Mouse (Mus musculus) hindbrain, embryonic 11.5 days (tissue): ENCODE results near the gene Smad3. TPM values are rescaled to one million over a fixed set of nuclear protein-coding genes. Genes with fewer than 3 reads are reported as not detected.

Experiments
- ATAC-seq: fragments of 200-750 bp; cut with Nextera tagmentation; 2 replicates; pipeline ENCODE4 v1.8.0; 2017; ENCODE audit warnings: mild to moderate bottlenecking, moderate TSS enrichment, moderate library complexity; ENCODE audit not compliant: low FRiP score
- DNase-seq: peaks from one replicate; pipeline ENCODE4 v3.0.0-alpha.2; 2015; ENCODE audit warnings: low spot score
- H3K27ac ChIP-seq: fragments of 300-500 bp; sonication (generic); 2 replicates; pipeline ENCODE4 v1.5.1; 2014; ENCODE audit warnings: mild to moderate bottlenecking, low read depth, low read length
- H3K27me3 ChIP-seq: fragments of 300-500 bp; sonication (generic); 2 replicates; pipeline ENCODE4 v1.6.1; 2014; ENCODE audit warnings: mild to moderate bottlenecking, low read length, moderate library complexity, mixed read lengths; ENCODE audit not compliant: control insufficient read depth, insufficient read depth
- H3K36me3 ChIP-seq: fragments of 300-500 bp; sonication (generic); 2 replicates; pipeline ENCODE4 v1.6.1; 2014; ENCODE audit warnings: mild to moderate bottlenecking, low read length, moderate library complexity, mixed read lengths; ENCODE audit not compliant: control insufficient read depth, insufficient read depth
- H3K4me1 ChIP-seq: fragments of 300-500 bp; sonication (generic); replicated peaks from 2 replicates; pipeline ENCODE4 v1.6.1; 2014; ENCODE audit warnings: low read length, mixed read lengths; ENCODE audit not compliant: control insufficient read depth, insufficient read depth
- H3K4me2 ChIP-seq: fragments of 300-500 bp; sonication (generic); replicated peaks from 2 replicates; pipeline ENCODE4 v1.6.1; 2014; ENCODE audit warnings: mild to moderate bottlenecking, low read depth, low read length
- H3K4me3 ChIP-seq: fragments of 300-500 bp; sonication (generic); 2 replicates; pipeline ENCODE4 v1.5.1; 2014; ENCODE audit warnings: low read depth, low read length
- H3K9ac ChIP-seq: fragments of 300-500 bp; sonication (generic); 2 replicates; pipeline ENCODE4 v1.6.1; 2014; ENCODE audit warnings: low read depth, low read length
- H3K9me3 ChIP-seq: fragments of 300-500 bp; sonication (generic); 2 replicates; pipeline ENCODE4 v1.6.1; 2016; ENCODE audit warnings: low read length; ENCODE audit not compliant: control insufficient read depth
- WGBS: fragments of 180-500 bp; shearing (Covaris S2); extraction: QIAGEN DNeasy Blood & Tissue Kit; methylation state at CpG from one replicate; pipeline ENCODE4 v1.1.7; 2014; 5-methylcytosine and 5-hydroxymethylcytosine counted together
- polyA plus RNA-seq: library from polyadenylated mRNA; unstranded; fragments of >200 nt; fragmentation: Nextera tagmentation; extraction: Ambion mirVana; gene quantifications from 2 replicates; pipeline ENCODE4 v1.2.1, GENCODE M21; 2014

The Smad3 gene
- polyA plus RNA-seq, 1 experiment from 2014 or later = 16.0 TPM

DNA sequence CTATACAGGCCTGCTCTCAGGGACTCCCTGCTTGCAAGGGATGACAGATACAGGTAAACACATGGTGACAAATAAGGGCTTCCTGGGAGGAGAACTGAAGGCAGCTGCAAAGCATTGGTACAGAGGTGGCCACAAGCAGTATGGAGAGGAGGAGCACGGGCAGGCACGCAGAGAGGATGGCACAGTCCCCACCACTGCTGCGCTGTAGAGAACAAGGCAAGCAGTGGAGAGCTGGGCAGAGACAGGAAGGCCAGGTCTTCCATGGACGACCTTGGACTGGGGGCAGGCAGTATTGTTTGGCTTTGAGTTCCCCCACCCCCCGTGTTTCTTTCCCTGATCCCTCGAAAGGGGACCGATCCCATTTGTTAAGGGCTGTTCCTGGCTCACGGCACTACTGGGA lies 112.7 kb downstream of the Smad3 start:
- 81% methylated on average over 8 of the region's 8 CpGs for WGBS
- DNase-seq (no peak), ATAC-seq (no peak)
- Histone ChIP-seq H3K4me1 (no peaks in the 10 kb centered on the region), H3K27ac (no peak overlapping the region), H3K27me3 (no peaks in the 10 kb centered on the region), H3K9me3 (no peaks in the 10 kb centered on the region), H3K4me3 (no peak overlapping the region), H3K36me3 (0 out of 2 replicates have a peak, but pooled peaks cover 3% of the 10 kb centered on the region), H3K4me2 (no peak overlapping the region), H3K9ac (no peak overlapping the region)

DNA sequence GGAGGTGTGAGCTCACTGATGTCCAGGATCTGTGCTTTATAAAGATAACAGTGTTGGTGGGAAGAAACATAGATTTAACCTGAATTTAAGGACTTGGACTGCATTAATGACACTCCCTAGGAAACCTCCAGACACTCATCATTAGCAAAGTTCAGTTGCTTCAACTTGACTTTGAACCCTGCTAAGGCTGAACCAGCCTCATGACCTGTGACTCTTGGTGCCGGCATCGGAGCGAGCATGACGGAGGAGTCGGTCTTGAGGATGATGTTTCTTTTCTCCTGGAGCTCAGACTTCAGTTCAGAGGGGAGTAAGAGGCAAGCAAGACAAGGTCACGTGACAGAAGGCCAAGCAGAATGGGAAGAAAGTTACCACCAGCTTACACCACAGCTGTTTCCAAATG lies 113.8 kb downstream of the Smad3 start:
- WGBS = 90% methylated on average over 6 of the region's 6 CpGs
- Histone ChIP-seq H3K36me3 (0 out of 2 replicates have a peak, but pooled peaks cover 3% of the 10 kb centered on the region), H3K9me3 (no peaks in the 10 kb centered on the region), H3K27ac (no peak overlapping the region), H3K4me2 (no peak overlapping the region), H3K27me3 (no peaks in the 10 kb centered on the region), H3K9ac (no peak overlapping the region), H3K4me3 (no peak overlapping the region), H3K4me1 (no peaks in the 10 kb centered on the region)
- no peak for DNase-seq
- ATAC-seq = no peak

DNA sequence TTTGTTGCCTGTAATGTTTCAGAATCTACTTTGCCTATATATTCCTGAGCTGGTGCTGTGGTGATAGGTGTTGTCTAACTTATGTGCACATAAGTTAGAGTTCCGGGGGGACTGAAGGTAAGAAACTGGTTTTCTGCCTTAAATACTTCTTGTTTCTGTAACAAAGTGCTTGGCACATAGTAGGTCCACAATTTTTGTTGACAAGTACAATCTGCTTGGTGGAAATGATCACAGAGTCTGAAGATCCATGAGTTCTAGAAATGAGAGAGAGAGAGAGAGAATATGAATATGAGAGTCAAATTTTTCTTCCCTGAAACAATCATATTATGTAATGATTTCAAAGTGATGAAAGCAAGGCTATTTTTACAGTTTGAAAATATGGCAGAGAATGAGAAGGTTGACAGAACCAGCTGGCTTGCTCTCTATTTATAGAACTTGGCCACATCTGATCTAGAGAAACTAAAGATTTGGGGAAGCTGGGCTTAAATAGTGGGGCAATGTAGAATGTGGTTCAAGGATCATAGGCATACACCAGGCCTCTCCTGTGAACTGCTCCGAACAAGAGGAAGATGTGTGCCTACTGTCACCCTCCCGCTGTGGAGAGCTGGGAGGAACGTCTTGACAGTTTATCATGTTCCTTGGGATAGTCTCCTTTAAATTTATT lies 115.7 kb downstream of the Smad3 start:
- H3K9me3 ChIP-seq = no peaks in the 10 kb centered on the region
- no peak overlapping the region for H3K9ac ChIP-seq
- H3K27ac ChIP-seq = no peak overlapping the region
- H3K27me3 ChIP-seq = no peaks in the 10 kb centered on the region
- H3K4me3 ChIP-seq = no peak overlapping the region
- ATAC-seq (no peak), DNase-seq (no peak)
- H3K4me2 ChIP-seq = no peak overlapping the region
- no peaks in the 10 kb centered on the region for H3K4me1 ChIP-seq
- WGBS = 91% methylated on average over 4 of the region's 4 CpGs
- 0 out of 2 replicates have a peak, but pooled peaks cover 3% of the 10 kb centered on the region for H3K36me3 ChIP-seq

DNA sequence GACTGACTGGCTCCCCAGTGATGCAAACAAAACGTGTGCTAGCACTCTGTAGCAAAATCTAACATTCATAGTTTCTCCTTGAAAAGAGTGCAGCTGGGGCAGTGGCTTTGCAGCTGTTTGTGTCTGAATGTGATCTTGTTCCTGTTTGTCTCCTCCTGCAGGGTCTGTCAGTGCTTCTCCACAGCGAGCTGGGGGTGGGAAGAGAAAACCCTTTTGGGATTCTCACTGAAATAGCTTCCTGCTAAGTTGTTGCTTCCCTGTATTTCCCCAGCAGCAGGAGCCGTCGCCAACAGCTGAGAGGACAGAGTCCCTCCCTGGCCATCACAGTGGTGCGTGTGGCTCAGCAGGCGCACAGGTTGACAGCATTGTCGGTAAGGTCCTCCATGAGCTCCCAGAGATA lies 121.7 kb downstream of the Smad3 start:
- 58% methylated on average over 7 of the region's 7 CpGs for WGBS
- H3K9me3 ChIP-seq = no peaks in the 10 kb centered on the region
- 0 out of 2 replicates have a peak, but pooled peaks cover 3% of the 10 kb centered on the region for H3K36me3 ChIP-seq
- no peak overlapping the region for H3K4me3 ChIP-seq
- H3K4me2 ChIP-seq = no peak overlapping the region
- DNase-seq (no peak), ATAC-seq (no peak)
- H3K9ac ChIP-seq = no peak overlapping the region
- no peak overlapping the region for H3K27ac ChIP-seq
- no peaks in the 10 kb centered on the region for H3K27me3 ChIP-seq
- H3K4me1 ChIP-seq = no peaks in the 10 kb centered on the region

DNA sequence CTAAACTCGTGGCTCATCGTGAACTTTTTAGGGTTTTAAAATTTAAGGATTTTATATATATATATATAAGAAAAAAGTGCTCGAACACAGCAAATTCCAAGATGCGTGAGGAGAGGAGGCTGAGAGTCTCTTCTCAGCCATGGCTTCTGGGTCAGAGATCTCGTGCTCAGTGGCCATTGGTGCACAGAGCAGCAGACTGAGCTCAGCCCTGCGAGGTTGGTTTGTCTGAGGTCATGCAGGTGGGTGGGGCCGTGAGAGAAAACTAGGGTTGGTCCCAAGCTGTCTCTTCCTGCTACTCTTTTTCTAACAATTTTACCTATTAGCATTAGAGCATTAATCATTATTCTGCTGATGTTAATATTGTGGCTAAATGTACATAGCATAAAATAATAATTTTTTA lies 124.5 kb downstream of the Smad3 start:
- Histone ChIP-seq H3K36me3 (0 out of 2 replicates have a peak, but pooled peaks cover 3% of the 10 kb centered on the region), H3K4me3 (no peak overlapping the region), H3K9me3 (no peaks in the 10 kb centered on the region), H3K9ac (no peak overlapping the region), H3K4me1 (no peaks in the 10 kb centered on the region), H3K27me3 (no peaks in the 10 kb centered on the region), H3K27ac (no peak overlapping the region), H3K4me2 (no peak overlapping the region)
- no peak for DNase-seq
- ATAC-seq = no peak
- 50% methylated on average over 7 of the region's 7 CpGs for WGBS

DNA sequence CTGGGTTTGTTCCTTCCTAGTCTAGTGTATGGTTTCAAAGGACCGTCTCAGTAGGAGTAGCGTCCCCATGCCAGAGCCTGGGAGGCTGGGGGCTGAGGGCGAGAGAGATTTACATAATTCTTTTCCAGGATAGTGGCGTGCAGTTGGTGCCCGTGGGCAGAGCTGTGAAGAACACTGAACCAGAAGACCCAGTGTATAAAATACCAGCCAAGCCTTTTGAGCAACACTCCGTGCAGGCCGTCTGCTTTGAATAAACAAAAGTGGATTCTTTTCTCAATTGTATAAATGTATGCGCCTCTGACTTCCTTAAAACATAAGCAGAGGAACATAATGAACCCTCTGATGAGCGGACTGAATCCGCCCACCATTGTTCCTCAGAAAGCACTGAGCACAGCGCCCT lies 124.9 kb downstream of the Smad3 start:
- Histone ChIP-seq H3K27me3 (no peaks in the 10 kb centered on the region), H3K4me2 (no peak overlapping the region), H3K9me3 (no peaks in the 10 kb centered on the region), H3K9ac (no peak overlapping the region), H3K36me3 (0 out of 2 replicates have a peak, but pooled peaks cover 3% of the 10 kb centered on the region), H3K4me1 (no peaks in the 10 kb centered on the region), H3K4me3 (no peak overlapping the region), H3K27ac (no peak overlapping the region)
- ATAC-seq = no peak
- no peak for DNase-seq
- 49% methylated on average over 11 of the region's 11 CpGs for WGBS

DNA sequence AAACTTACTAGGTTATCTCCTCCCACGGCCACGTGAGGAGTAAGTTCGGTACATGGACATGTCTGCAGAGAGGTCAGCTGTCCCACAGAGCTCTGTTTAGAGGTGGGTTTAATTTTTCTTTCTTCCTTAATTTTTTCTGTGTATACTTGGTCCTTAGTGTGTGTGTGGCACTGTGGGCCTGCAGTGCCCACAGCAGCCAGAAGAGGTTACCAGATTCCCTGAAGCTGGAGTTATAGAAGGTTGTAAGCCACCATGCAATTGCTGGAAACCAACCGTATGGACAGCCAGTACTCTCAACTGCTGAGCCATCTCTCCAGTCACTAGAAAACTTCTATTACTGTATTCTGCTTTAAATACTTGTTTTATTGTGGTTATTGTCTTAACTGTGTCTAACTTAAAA lies 125.7 kb downstream of the Smad3 start:
- no peaks in the 10 kb centered on the region for H3K36me3 ChIP-seq

DNA sequence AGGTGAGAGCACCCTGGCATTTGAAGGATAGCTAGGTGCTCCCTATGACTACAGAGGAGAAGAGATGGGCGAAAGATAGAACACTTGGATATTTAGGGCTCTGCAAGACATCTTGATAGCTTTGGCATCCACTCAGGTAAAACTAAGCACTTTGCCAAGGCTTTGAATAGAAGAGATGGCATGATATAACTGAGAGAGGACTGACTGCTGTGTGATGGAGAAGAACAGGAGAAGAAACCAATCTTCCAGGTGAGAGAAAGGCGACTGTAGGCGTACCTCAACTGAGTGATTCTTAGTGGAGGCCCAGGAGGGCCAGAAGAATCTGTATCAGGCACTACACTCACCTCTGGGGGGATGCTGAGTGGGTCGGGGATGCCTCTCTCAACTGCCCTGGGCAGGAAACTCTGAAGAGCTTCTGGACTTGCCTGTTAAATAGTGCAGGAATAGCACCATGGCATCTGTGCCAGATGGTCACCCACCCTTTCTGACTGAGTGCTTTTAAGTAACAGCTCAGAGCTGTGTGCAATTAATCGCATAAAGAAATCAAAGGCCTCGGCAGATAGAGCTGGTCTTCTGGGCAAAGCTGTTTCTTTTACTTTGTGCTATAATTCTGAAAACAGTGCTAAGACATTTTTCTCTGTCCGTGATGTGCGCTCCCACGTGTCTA lies 132.6 kb downstream of the Smad3 start:
- Histone ChIP-seq H3K4me1 (no peaks in the 10 kb centered on the region), H3K27ac (no peak overlapping the region), H3K4me2 (no peak overlapping the region), H3K4me3 (no peak overlapping the region), H3K9ac (no peak overlapping the region), H3K9me3 (no peaks in the 10 kb centered on the region), H3K27me3 (no peaks in the 10 kb centered on the region), H3K36me3 (no peaks in the 10 kb centered on the region)
- no peak for DNase-seq
- WGBS = 92% methylated on average over 9 of the region's 9 CpGs
- ATAC-seq = no peak

More for the DNA sequence above, 125.7 kb downstream of the Smad3 start:
- Histone ChIP-seq H3K4me2 (no peak overlapping the region), H3K4me3 (no peak overlapping the region), H3K4me1 (no peaks in the 10 kb centered on the region), H3K9me3 (no peaks in the 10 kb centered on the region), H3K27ac (no peak overlapping the region), H3K27me3 (no peaks in the 10 kb centered on the region), H3K9ac (no peak overlapping the region)
- DNase-seq = no peak
- ATAC-seq = no peak
- 74% methylated on average over 4 of the region's 4 CpGs for WGBS
